Mouse (Mus musculus) heart, postnatal 36 days (tissue): Measurements from ENCODE around the gene Galnt16. TPM values are rescaled to one million over a fixed set of nuclear protein-coding genes. Genes with fewer than 3 reads are reported as not detected.

Source experiments
- DNase-seq, 2 experiments: peaks; one replicate each; pipeline ENCODE4 v3.0.0; 2021 to 2022
- intact Hi-C: fragments of 180-260 bp; cut with DNase I; formaldehyde crosslinking; loops from one replicate; pipeline ENCODE4 v1.15.1; 2025
- total RNA-seq, 2 experiments: library from RNA; stranded (reverse); gene quantifications; 2 replicates each; pipeline ENCODE4 v1.2.3; 2021

Galnt16 gene
- total RNA-seq, 2 experiments from 2014 or later: 2.7 to 3.7 TPM

- intact Hi-C loops: no loop called here
- no peak for DNase-seq
Observed at GRCm38 (mm10) chr12:80527727-80528389, 9.8 kb downstream of the Galnt16 start.

- intact Hi-C loops: no loop called here
- peak in 1 of 2 experiments; percentile 37 for DNase-seq
Observed at GRCm38 (mm10) chr12:80530052-80530451, 12.0 kb downstream of the Galnt16 start.

GRCm38 (mm10) chr12:80530630-80531029 is 12.6 kb downstream of the Galnt16 start:
- DNase-seq: peak in 1 of 2 experiments; percentile 31
- intact Hi-C loops: no loop called here

GRCm38 (mm10) chr12:80531585-80531984 is 13.5 kb downstream of the Galnt16 start:
- no peak for DNase-seq
- intact Hi-C loops: no loop called here

GRCm38 (mm10) chr12:80533876-80534275 is 15.8 kb downstream of the Galnt16 start:
- DNase-seq: no peak
- intact Hi-C loops: no loop called here

- DNase-seq: no peak
- intact Hi-C loops: no loop called here
Observed at GRCm38 (mm10) chr12:80537313-80537712, 19.2 kb downstream of the Galnt16 start.

- intact Hi-C loops: no loop called here
- DNase-seq: no peak
Observed at GRCm38 (mm10) chr12:80538311-80538710, 20.2 kb downstream of the Galnt16 start.

- DNase-seq: no peak
- intact Hi-C loops: no loop called here
Observed at GRCm38 (mm10) chr12:80545310-80545709, 27.2 kb downstream of the Galnt16 start.

GRCm38 (mm10) chr12:80549646-80550045 is 31.6 kb downstream of the Galnt16 start:
- peak; percentile 67 for DNase-seq
- intact Hi-C loops: no loop called here

GRCm38 (mm10) chr12:80553157-80553556 is 35.1 kb downstream of the Galnt16 start:
- intact Hi-C loops: no loop called here

GRCm38 (mm10) chr12:80554312-80554711 is 36.2 kb downstream of the Galnt16 start:
- intact Hi-C loops: no loop called here

More at GRCm38 (mm10) chr12:80553157-80553556, 35.1 kb downstream of the Galnt16 start:
- DNase-seq: no peak

GRCm38 (mm10) chr12:80561904-80562303 is 43.8 kb downstream of the Galnt16 start:
- intact Hi-C loops: no loop called here
- DNase-seq: no peak

More at GRCm38 (mm10) chr12:80554312-80554711, 36.2 kb downstream of the Galnt16 start:
- no peak for DNase-seq

- intact Hi-C loops: no loop called here
- peak; percentile 19 to 40 for DNase-seq
Observed at GRCm38 (mm10) chr12:80562793-80563192, 44.7 kb downstream of the Galnt16 start.

GRCm38 (mm10) chr12:80564990-80565389 is 46.9 kb downstream of the Galnt16 start:
- intact Hi-C loops: no loop called here
- DNase-seq: peak; percentile 40 to 44

GRCm38 (mm10) chr12:80565793-80566192 is 47.7 kb downstream of the Galnt16 start:
- DNase-seq: no peak
- intact Hi-C loops: no loop called here

GRCm38 (mm10) chr12:80566502-80566901 is 48.4 kb downstream of the Galnt16 start:
- intact Hi-C loops: no loop called here
- DNase-seq: no peak

- no peak for DNase-seq
- intact Hi-C loops: no loop called here
Observed at GRCm38 (mm10) chr12:80567375-80567774, 49.3 kb downstream of the Galnt16 start.

GRCm38 (mm10) chr12:80569561-80569960 is 51.5 kb downstream of the Galnt16 start:
- DNase-seq: no peak
- intact Hi-C loops: no loop called here

- intact Hi-C loops: no loop called here
- no peak for DNase-seq
Observed at GRCm38 (mm10) chr12:80574318-80574717, 56.2 kb downstream of the Galnt16 start.

GRCm38 (mm10) chr12:80574825-80575371 is 56.8 kb downstream of the Galnt16 start:
- intact Hi-C loops: loop anchor here (5.0 kb wide), 1 partner anchor 78 kb away; no protein-coding TSS in a partner anchor
- no peak for DNase-seq

GRCm38 (mm10) chr12:80577049-80577448 is 59.0 kb downstream of the Galnt16 start:
- intact Hi-C loops: loop anchor here (2.0 to 5.0 kb wide), 2 partner anchors 58 to 80 kb away; partner anchors contain the start of gene Galnt16
- DNase-seq: peak in 1 of 2 experiments; percentile 47

- intact Hi-C loops: no loop called here
- DNase-seq: no peak
Observed at GRCm38 (mm10) chr12:80581357-80581756, 63.3 kb downstream of the Galnt16 start.
